Mouse (Mus musculus): ENCODE measurements around the gene Ift122. TPM values are rescaled to one million over a fixed set of nuclear protein-coding genes. Genes with fewer than 3 reads are reported as not detected.
A peak's percentile ranks its signal among the peaks of the same experiment; 100 is the strongest.

Ift122 gene
- polyA plus RNA-seq, 1 experiment from 2014 or later, result 30.7 TPM

DNA sequence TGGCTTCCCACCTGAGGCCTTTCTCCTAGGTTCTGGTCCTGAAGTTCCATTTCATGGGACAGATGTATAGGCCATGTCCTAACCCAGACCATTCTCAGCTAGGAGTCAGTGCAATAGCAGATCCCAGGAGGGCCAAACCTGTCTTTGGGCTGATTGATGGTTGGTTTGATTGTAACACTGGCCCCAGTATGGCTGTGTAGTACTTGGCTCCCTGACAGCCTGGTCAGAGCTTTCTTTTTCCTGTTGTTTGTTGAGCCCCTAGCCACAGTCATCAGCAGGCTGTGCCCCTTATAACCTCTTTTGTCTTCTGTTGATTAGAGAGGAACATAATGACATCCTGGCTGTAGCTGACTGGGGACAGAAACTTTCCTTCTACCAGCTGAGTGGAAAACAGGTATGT, 30.7 kb downstream of the Ift122 start:
- H3K4me3 ChIP-seq, result no peak overlapping the region
- H3K27ac ChIP-seq (replicated peaks), result no peak overlapping the region
- peaks cover 7% of the 10 kb centered on the region; the same call in 1 of the 2 replicates for H3K9me3 ChIP-seq
- peaks cover 77% of the 10 kb centered on the region for H3K36me3 ChIP-seq (replicated peaks)
- peaks cover 6% of the 10 kb centered on the region; the same call in 1 of the 2 replicates for H3K4me1 ChIP-seq
- no peaks in the 10 kb centered on the region for H3K27me3 ChIP-seq (replicated peaks; ENCODE audit: low read depth, poor library complexity, severe bottlenecking)
- no peak for DNase-seq (ENCODE audit: low spot score)

DNA sequence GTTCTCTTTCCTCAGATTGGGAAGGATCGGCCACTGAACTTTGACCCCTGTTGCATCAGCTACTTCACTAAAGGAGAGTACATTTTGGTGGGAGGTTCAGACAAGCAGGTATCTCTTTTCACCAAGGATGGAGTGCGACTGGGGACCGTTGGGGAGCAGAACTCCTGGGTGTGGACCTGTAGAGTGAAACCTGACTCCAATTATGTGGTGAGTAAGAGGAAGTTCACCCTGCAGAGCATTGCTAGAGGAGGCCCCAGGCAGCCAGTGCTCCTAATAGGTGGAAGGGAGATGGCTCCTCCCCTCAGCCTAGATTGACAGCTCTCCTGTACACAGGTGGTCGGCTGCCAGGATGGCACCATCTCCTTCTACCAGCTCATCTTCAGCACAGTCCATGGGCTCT, 33.6 kb downstream of the Ift122 start:
- no peak for DNase-seq (ENCODE audit: low spot score)
- no peak overlapping the region; the same call in 1 of the 2 replicates for H3K27ac ChIP-seq (replicated peaks)

DNA sequence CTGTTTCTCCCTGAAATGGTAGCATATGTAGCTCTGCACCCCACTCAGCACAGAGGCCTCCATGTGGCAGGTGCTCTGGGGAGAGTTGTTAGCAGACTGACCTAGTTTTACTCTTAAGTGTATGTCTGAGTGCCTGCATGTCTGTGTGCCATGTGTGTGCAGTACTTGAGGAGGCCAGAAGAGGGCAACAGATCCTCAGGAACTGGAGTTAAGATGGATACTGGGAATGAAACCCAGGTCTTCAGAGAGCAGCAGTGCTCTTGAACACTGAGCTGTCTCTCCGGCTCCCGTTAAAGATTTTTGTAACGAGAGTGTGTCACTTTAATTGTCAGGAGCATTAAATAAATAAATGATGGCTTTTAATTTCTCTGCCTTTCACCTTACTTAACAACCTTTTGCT, 35.0 kb downstream of the Ift122 start:
- peak; percentile 42 for DNase-seq (ENCODE audit: low spot score)
- Histone ChIP-seq H3K4me1 (peaks cover 25% of the 10 kb centered on the region), H3K27me3 (replicated peaks; ENCODE audit: low read depth, poor library complexity, severe bottlenecking) (no peaks in the 10 kb centered on the region), H3K27ac (replicated peaks) (no peak overlapping the region), H3K9me3 (peaks cover 7% of the 10 kb centered on the region; the same call in 1 of the 2 replicates), H3K36me3 (replicated peaks) (peaks cover 80% of the 10 kb centered on the region), H3K4me3 (no peak overlapping the region)
- 92% methylated on average over 3 of the region's 3 CpGs for WGBS

More for the DNA sequence above, 33.6 kb downstream of the Ift122 start:
- H3K4me3 ChIP-seq, result no peak overlapping the region
- no peaks in the 10 kb centered on the region for H3K27me3 ChIP-seq (replicated peaks; ENCODE audit: low read depth, poor library complexity, severe bottlenecking)
- H3K36me3 ChIP-seq (replicated peaks), result peaks cover 76% of the 10 kb centered on the region
- 66% methylated on average over 4 of the region's 4 CpGs for WGBS
- peaks cover 7% of the 10 kb centered on the region; the same call in 1 of the 2 replicates for H3K9me3 ChIP-seq
- H3K4me1 ChIP-seq, result peaks cover 21% of the 10 kb centered on the region

DNA sequence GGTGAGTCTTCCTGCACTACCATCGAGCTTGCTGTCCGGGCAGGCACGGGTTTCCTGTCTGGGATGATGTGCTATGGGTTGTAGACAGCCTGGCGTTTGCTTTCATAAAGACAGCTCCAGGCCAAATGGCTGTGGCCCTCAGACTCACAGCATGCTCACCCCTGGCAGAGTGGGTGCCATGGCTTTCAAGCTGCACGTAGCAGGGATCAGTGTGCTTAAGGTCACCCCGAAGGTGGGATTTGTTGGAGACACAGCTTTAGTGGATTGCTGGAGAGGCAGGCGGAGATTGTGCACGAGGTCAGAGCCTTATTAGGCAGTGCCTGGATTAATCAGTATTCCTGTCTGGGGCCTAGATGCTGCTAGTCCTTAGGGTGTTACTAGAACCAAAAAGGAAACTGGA, 37.3 kb downstream of the Ift122 start:
- Histone ChIP-seq H3K9me3 (peaks cover 7% of the 10 kb centered on the region; the same call in 1 of the 2 replicates), H3K27ac (replicated peaks) (peak overlapping the region; percentile 24; the same call in 1 of the 2 replicates), H3K4me3 (no peak overlapping the region), H3K4me1 (peaks cover 25% of the 10 kb centered on the region), H3K27me3 (replicated peaks; ENCODE audit: low read depth, poor library complexity, severe bottlenecking) (no peaks in the 10 kb centered on the region), H3K36me3 (replicated peaks) (peaks cover 76% of the 10 kb centered on the region)
- WGBS, result 90% methylated on average over 8 of the region's 8 CpGs
- no peak for DNase-seq (ENCODE audit: low spot score)

DNA sequence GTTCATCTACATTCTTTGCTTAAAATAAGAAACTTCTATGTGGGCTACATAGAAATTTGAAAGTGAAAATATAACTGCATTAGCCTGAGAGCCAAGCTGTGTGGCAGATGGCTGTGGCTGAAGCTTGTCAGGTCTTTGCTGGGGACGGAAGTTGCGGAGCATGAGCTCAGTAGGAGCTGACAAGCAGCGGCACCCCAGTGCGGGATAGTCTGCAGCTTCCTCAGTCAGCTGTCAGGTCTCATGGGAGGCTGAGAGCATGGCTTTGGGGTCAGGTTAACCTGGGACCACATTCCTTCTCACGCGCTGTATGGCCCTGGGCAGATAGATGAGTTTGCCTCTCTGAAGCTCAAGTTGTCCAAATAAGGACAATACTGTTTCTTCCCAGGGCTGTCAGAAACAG, 37.8 kb downstream of the Ift122 start:
- WGBS, result 76% methylated on average over 6 of the region's 6 CpGs
- DNase-seq (ENCODE audit: low spot score), result no peak
- H3K27ac ChIP-seq (replicated peaks), result no peak overlapping the region
- H3K4me3 ChIP-seq, result no peak overlapping the region
- peaks cover 73% of the 10 kb centered on the region for H3K36me3 ChIP-seq (replicated peaks)
- H3K27me3 ChIP-seq (replicated peaks; ENCODE audit: low read depth, poor library complexity, severe bottlenecking), result no peaks in the 10 kb centered on the region
- H3K9me3 ChIP-seq, result peaks cover 7% of the 10 kb centered on the region; the same call in 1 of the 2 replicates
- peaks cover 25% of the 10 kb centered on the region for H3K4me1 ChIP-seq

DNA sequence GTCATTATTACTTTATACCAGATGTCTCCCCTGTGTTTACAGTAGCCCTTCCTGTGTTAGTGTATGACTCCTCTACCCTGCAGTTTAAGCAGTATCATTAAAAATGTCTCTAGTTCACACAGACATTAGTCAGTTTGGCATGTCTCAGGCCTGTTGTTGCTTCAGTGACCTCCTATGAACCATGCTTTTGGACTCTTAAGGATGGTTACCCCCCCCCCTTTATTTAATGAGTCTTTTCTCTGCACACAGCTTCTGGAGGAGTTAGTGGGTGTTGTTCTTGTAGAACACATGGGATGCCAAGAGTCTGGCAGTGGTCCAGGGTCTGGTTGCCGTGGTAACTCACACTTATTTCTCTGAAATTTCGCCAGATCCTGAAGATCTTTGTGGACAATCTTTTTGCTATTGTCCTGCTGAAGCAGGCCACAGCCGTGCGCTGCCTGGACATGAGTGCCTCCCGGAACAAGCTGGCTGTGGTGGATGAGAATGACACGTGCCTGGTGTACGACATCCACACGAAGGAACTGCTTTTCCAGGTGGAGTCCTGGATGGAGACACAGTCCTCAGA, 38.3 kb downstream of the Ift122 start:
- Histone ChIP-seq H3K4me3 (no peak overlapping the region), H3K4me1 (peaks cover 23% of the 10 kb centered on the region), H3K9me3 (peaks cover 7% of the 10 kb centered on the region; the same call in 1 of the 2 replicates), H3K27me3 (replicated peaks; ENCODE audit: low read depth, poor library complexity, severe bottlenecking) (no peaks in the 10 kb centered on the region), H3K36me3 (replicated peaks) (peaks cover 75% of the 10 kb centered on the region), H3K27ac (replicated peaks) (0 out of 2 replicates have a peak overlapping the region, but pooled peaks have one; percentile 1)
- WGBS, result 84% methylated on average over 8 of the region's 8 CpGs
- no peak for DNase-seq (ENCODE audit: low spot score)

DNA sequence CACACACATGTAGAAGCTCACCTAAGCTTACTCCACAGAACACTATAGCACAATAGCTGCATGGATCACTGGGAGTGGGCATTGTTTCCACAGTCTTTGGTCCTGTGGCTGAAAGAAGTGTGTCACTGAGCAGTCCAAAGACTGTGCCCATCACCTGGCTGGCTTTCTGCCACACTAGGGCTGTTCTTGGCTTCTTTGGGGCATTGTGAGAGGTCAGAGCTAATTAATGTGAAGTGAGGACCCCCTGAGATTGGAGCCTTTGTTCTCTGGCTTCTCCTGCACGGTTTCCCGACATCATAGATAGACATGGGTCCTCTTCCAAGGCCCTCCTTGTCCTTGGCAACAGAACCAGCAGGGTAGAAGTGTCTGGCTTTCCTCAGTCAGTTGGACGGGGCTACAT, 39.1 kb downstream of the Ift122 start:
- H3K4me3 ChIP-seq, result no peak overlapping the region
- no peak overlapping the region for H3K27ac ChIP-seq (replicated peaks)
- DNase-seq (ENCODE audit: low spot score), result no peak
- H3K36me3 ChIP-seq (replicated peaks), result peaks cover 71% of the 10 kb centered on the region
- H3K9me3 ChIP-seq, result peaks cover 7% of the 10 kb centered on the region; the same call in 1 of the 2 replicates
- H3K4me1 ChIP-seq, result peaks cover 24% of the 10 kb centered on the region
- no peaks in the 10 kb centered on the region for H3K27me3 ChIP-seq (replicated peaks; ENCODE audit: low read depth, poor library complexity, severe bottlenecking)
- WGBS, result 76% methylated on average over 3 of the region's 3 CpGs

DNA sequence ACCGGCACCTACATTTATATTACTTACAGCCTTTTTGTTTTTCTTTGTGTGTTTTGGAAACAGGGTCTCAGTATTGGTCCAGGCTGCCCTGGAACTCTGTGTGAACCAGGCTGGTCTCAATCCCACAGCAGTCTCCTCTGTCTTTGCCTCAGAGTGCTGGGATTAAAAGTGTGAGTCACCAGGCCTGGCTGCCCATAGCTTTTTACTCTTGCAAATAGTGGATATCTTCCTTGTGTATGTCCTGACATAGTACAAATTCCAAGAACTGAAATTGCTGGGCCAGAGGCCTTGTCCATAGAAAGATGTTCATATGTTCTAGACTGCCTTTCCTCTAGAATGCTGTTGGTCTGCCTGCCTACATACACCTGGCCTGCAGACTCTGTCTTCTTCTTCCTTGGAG, 43.1 kb downstream of the Ift122 start:
- Histone ChIP-seq H3K4me1 (peaks cover 38% of the 10 kb centered on the region), H3K27me3 (replicated peaks; ENCODE audit: low read depth, poor library complexity, severe bottlenecking) (no peaks in the 10 kb centered on the region), H3K9me3 (no peaks in the 10 kb centered on the region), H3K36me3 (replicated peaks) (peaks cover 55% of the 10 kb centered on the region), H3K4me3 (no peak overlapping the region), H3K27ac (replicated peaks) (no peak overlapping the region)
- DNase-seq (ENCODE audit: low spot score), result no peak
- WGBS, result 55% methylated on average over 1 of the region's 1 CpGs

DNA sequence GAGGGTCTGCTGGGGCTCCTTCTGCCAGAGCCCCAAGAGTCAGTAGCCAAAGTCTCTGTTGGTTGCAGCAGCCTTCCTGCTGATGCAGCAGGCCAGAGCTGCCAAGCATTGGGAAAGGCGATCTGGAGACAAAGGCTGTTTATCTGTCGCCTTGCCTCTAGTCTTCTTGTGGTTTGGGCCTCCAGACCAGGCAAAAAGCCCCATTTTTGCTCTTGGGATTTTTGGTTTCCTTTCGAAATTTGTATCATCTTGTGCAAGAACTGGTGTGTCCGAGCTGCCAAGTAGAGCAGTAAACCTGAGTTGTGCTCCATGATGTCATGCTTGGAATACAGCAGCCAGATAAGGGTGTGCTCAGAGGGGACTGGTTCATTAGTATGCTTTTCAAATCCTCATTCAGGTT, 43.8 kb downstream of the Ift122 start:
- DNase-seq (ENCODE audit: low spot score), result no peak
- H3K27ac ChIP-seq (replicated peaks), result no peak overlapping the region; the same call in 1 of the 2 replicates
- H3K9me3 ChIP-seq, result no peaks in the 10 kb centered on the region
- H3K36me3 ChIP-seq (replicated peaks), result peaks cover 47% of the 10 kb centered on the region
- 77% methylated on average over 4 of the region's 4 CpGs for WGBS
- H3K4me3 ChIP-seq, result no peak overlapping the region
- H3K27me3 ChIP-seq (replicated peaks; ENCODE audit: low read depth, poor library complexity, severe bottlenecking), result no peaks in the 10 kb centered on the region
- H3K4me1 ChIP-seq, result peaks cover 38% of the 10 kb centered on the region

DNA sequence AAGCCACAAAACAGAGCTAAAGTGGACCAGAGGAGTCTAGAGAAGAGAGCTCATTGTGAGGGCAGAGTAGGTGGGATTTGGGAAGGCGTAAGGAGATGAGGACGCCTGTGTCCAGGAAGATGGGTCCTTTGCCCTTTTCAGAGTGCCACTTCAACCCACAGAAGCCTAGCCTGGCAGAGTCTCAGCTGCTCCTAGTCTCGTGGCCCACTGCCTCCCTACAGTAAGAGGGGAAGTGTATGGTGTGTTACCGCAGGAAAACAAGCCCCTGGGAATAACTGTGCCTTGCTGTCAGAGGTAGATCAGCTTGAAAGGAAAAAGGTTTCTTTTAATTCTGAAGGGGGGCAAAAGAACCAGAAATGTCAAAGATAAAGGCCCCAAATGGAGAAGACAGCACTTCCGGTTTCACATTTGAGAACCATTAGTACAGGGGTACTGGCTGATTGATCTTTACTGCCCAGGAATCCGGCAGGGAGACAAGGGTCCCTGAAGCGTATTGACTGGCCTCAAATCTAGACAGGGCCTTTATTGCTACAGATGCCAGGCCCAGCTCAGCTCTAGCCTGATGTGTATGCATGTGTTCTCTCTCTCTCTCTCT, 44.8 kb downstream of the Ift122 start:
- peaks cover 50% of the 10 kb centered on the region for H3K36me3 ChIP-seq (replicated peaks)
- WGBS, result 74% methylated on average over 7 of the region's 7 CpGs
- DNase-seq (ENCODE audit: low spot score), result no peak

DNA sequence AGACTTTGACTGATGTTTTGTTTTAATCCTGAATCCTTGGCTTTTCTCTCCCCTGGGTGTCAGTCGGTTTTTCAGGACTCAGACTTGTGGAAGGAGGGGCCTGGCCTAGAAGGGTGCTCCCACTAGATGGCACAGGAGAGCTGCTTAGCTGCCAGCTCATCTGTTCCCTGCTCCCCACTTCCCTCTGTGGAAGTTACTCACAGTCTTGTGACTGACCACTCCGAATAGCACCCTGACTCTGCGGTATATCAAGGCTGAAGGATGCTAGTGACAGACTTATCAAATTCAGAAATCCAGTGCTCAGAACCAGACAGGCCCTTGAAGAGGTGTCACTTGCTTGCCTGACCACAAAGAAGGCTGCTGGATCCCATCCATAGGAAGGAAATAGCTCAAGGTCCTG, 47.8 kb downstream of the Ift122 start:
- Histone ChIP-seq H3K36me3 (replicated peaks) (peaks cover 58% of the 10 kb centered on the region), H3K27me3 (replicated peaks; ENCODE audit: low read depth, poor library complexity, severe bottlenecking) (no peaks in the 10 kb centered on the region), H3K4me3 (no peak overlapping the region), H3K27ac (replicated peaks) (no peak overlapping the region; the same call in 1 of the 2 replicates), H3K4me1 (peaks cover 44% of the 10 kb centered on the region), H3K9me3 (no peaks in the 10 kb centered on the region)
- WGBS, result 25% methylated on average over 3 of the region's 3 CpGs
- peak; percentile 57 for DNase-seq (ENCODE audit: low spot score)

More for the DNA sequence above, 44.8 kb downstream of the Ift122 start:
- H3K9me3 ChIP-seq, result no peaks in the 10 kb centered on the region
- H3K4me3 ChIP-seq, result no peak overlapping the region
- 0 out of 2 replicates have a peak overlapping the region, but pooled peaks have one; percentile 30 for H3K27ac ChIP-seq (replicated peaks)
- H3K27me3 ChIP-seq (replicated peaks; ENCODE audit: low read depth, poor library complexity, severe bottlenecking), result no peaks in the 10 kb centered on the region
- peaks cover 36% of the 10 kb centered on the region for H3K4me1 ChIP-seq

DNA sequence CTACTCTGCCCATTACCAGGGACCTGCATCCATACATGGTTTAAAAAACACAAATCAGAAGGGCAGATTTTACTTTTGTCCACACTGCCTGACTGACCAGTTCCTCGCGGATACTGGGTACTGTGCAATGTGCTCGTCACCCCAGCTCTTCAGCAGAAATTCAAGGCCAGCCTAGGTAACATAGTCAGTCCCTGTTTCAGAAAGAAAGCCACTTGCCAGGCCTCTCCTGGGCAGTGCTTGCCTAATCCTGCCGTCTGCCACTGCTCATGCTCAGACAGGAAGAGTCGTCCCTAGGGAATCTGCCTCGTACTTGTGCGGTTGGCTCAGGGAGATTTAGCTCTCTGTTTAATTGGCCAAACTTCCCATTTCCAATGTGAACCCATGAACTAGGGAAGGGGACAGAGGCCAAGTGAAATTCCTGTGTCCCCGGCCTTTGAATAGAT, 48.2 kb downstream of the Ift122 start:
- Histone ChIP-seq H3K4me1 (peaks cover 44% of the 10 kb centered on the region), H3K4me3 (no peak overlapping the region), H3K27me3 (replicated peaks; ENCODE audit: low read depth, poor library complexity, severe bottlenecking) (no peaks in the 10 kb centered on the region), H3K27ac (replicated peaks) (no peak overlapping the region; the same call in 1 of the 2 replicates), H3K36me3 (replicated peaks) (peaks cover 58% of the 10 kb centered on the region), H3K9me3 (no peaks in the 10 kb centered on the region)
- WGBS, result 77% methylated on average over 8 of the region's 8 CpGs
- DNase-seq (ENCODE audit: low spot score), result no peak

DNA sequence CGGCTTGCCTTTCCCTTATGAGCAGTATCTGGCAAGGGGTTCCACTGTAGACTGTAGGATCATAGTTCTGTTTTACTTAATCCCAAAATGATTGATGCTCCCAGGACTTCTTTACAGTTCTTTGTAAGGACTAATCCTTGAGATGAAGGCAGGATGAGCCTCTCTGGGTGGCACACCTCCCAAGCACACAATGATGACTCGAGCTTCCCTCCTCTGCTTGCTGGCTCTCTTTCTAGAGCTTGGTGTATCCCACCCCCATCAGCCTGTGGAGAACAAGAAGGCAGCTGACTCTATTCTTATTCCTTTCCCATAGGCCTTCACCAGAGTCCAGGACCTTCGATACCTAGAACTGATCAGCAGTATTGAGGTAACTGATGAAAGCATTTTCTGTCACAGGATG, 49.3 kb downstream of the Ift122 start:
- Histone ChIP-seq H3K27ac (replicated peaks) (no peak overlapping the region), H3K9me3 (no peaks in the 10 kb centered on the region), H3K36me3 (replicated peaks) (peaks cover 64% of the 10 kb centered on the region), H3K4me3 (no peak overlapping the region), H3K27me3 (replicated peaks; ENCODE audit: low read depth, poor library complexity, severe bottlenecking) (no peaks in the 10 kb centered on the region), H3K4me1 (peaks cover 37% of the 10 kb centered on the region)
- DNase-seq (ENCODE audit: low spot score), result no peak
- 86% methylated on average over 3 of the region's 3 CpGs for WGBS
